Mouse (Mus musculus) neural tube, embryonic 15.5 days (tissue): ENCODE data around the gene Notch3. TPM values are rescaled to one million over a fixed set of nuclear protein-coding genes. Genes with fewer than 3 reads are reported as not detected.
A peak's percentile ranks its signal among the peaks of the same experiment; 100 is the strongest.
"Not testable (repeated sequence)": the region's sequence is repeated elsewhere in the genome, so short reads cannot be mapped to it uniquely, and the experiment has no call there.

Source experiments
- ATAC-seq: fragments of 200-750 bp; cut with Nextera tagmentation; 2 replicates; pipeline ENCODE4 v1.8.0; 2017; ENCODE audit warnings: mild to moderate bottlenecking, moderate TSS enrichment, moderate library complexity; ENCODE audit not compliant: low FRiP score
- H3K27ac ChIP-seq: fragments of 300-500 bp; sonication (generic); replicated peaks from 2 replicates; pipeline ENCODE4 v1.5.1; 2015; ENCODE audit warnings: mild to moderate bottlenecking, inconsistent platforms
- H3K27me3 ChIP-seq: fragments of 300-500 bp; sonication (generic); replicated peaks from 2 replicates; pipeline ENCODE4 v1.6.1; 2015; ENCODE audit warnings: inconsistent platforms
- H3K36me3 ChIP-seq: fragments of 300-500 bp; sonication (generic); 2 replicates; pipeline ENCODE4 v1.6.1; 2015; ENCODE audit warnings: inconsistent platforms
- H3K4me1 ChIP-seq: fragments of 300-500 bp; sonication (generic); 2 replicates; pipeline ENCODE4 v1.6.1; 2015; ENCODE audit warnings: inconsistent platforms
- H3K4me2 ChIP-seq: fragments of 300-500 bp; sonication (generic); 2 replicates; pipeline ENCODE4 v1.6.1; 2015; ENCODE audit warnings: inconsistent platforms, mild to moderate bottlenecking, moderate library complexity
- H3K4me3 ChIP-seq: fragments of 300-500 bp; sonication (generic); replicated peaks from 2 replicates; pipeline ENCODE4 v1.5.1; 2015; ENCODE audit warnings: mild to moderate bottlenecking, inconsistent platforms
- H3K9ac ChIP-seq: fragments of 300-500 bp; sonication (generic); replicated peaks from 2 replicates; pipeline ENCODE4 v1.6.1; 2015; ENCODE audit warnings: mild to moderate bottlenecking, inconsistent platforms
- H3K9me3 ChIP-seq: fragments of 300-500 bp; sonication (generic); replicated peaks from 2 replicates; pipeline ENCODE4 v1.6.1; 2016; ENCODE audit warnings: inconsistent platforms
- WGBS: fragments of 180-500 bp; shearing (Covaris S2); methylation state at CpG from one replicate; pipeline ENCODE4 v1.1.7; 2015; ENCODE audit warnings: mixed read lengths; 5-methylcytosine and 5-hydroxymethylcytosine counted together
- polyA plus RNA-seq: library from polyadenylated mRNA; unstranded; fragments of >200 nt; fragmentation: Nextera tagmentation; extraction: Ambion mirVana; gene quantifications from 2 replicates; pipeline ENCODE4 v1.2.1, GENCODE M21; 2015

Notch3 gene
- polyA plus RNA-seq, result 6.1 and 9.2 TPM in 2 replicates

DNA sequence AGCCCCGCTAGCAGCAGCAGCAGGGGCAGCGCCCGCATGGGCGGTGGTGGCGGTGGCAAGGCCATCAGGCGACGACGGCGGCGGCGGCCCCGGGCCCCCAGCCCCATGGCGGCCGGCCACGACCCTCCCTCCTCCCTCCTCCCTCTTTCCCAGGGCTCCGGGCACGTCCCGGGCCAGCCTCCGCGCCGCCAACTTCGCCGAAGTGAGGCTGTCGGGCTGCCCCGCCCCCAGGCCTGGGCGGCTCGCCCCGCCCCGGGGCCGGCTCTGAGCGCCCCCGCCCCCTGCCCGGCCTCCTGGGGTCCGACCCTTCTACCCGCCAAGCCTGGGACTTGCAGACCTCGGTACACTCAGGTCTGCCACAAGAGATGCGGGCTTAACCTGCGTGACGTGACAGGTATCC is at the start of gene Notch3:
TSS of gene Notch3 (minus strand) at position 166 of the 400 bp plus-strand sequence.
- Histone ChIP-seq H3K4me3 (peak within 1 kb of the TSS; percentile 54), H3K27ac (peak within 1 kb of the TSS; percentile 80), H3K9ac (peak within 1 kb of the TSS; percentile 64), H3K36me3 (no peaks in the 10 kb centered on the region), H3K27me3 (no peaks in the 10 kb centered on the region), H3K9me3 (no peaks in the 10 kb centered on the region), H3K4me2 (peak within 1 kb of the TSS; percentile 94), H3K4me1 (peaks cover 37% of the 10 kb centered on the region)
- WGBS, result under 1% methylated on average over 25 of the region's 39 CpGs
- peak; percentile 30; the same call in 1 of the 2 replicates for ATAC-seq

DNA sequence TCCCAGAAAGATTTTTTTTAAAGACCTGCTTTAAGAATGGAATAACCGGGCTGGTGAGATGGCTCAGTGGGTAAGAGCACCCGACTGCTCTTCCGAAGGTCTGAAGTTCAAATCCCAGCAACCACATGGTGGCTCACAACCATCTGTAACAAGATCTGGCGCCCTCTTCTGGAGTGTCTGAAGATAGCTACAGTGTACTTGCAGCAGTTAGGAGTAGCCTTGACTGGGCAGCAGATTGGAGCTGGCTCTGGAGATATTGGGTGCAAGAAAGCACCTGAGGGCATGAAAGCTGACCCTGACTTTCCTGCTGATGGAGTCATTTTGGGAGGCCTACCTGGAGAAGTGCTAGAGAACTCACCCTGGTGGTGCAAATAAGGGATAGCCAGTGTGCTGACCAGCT is 48.9 kb upstream of the Notch3 start:
- peaks cover 71% of the 10 kb centered on the region for H3K36me3 ChIP-seq
- not testable (repeated sequence) for H3K27me3 ChIP-seq, ATAC-seq, H3K9me3 ChIP-seq, H3K9ac ChIP-seq, H3K4me3 ChIP-seq, H3K4me2 ChIP-seq, H3K4me1 ChIP-seq, H3K27ac ChIP-seq
- WGBS, result 82% methylated on average over 4 of the region's 4 CpGs

DNA sequence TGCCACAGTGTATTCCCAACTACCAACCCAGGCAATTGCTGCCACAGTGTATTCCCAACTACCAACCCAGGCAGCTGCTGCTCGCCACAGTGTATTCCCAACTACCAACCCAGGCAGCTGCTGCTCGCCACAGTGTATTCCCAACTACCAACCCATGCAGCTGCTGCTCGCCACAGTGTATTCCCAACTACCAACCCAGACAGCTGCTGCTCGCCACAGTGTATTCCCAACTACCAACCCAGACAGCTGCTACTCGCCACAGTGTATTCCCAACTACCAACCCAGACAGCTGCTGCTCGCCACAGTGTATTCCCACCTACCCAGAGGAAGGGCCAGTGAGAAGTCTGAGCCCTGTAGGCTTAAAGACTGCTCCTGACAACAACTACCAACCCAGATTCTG is 44.9 kb upstream of the Notch3 start:
- not testable (repeated sequence) for H3K9ac ChIP-seq, H3K27ac ChIP-seq, H3K27me3 ChIP-seq, H3K4me2 ChIP-seq, ATAC-seq, H3K4me1 ChIP-seq, H3K9me3 ChIP-seq, H3K4me3 ChIP-seq
- peaks cover 76% of the 10 kb centered on the region for H3K36me3 ChIP-seq
- 91% methylated on average over 6 of the region's 6 CpGs for WGBS

DNA sequence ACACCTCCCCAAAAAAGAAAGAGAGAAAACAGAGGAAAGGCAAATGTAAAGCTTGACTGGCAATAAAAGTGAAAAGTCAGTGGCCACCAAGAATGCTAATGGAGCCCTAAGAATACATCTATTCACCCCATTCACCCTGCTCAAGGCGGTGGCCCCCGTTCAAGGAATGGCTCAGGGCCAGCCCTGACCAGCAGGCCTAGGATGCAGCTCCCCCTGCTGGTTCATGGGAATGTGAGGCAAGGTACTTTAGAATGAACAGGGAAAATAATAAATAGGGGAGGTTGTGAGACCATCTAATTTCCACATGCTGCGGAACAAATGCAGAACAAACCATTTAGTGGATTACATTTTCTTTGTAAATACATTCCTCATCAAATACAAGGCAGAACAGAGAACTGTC is 43.1 kb upstream of the Notch3 start:
- Histone ChIP-seq H3K27me3 (no peaks in the 10 kb centered on the region), H3K4me1 (0 out of 2 replicates have a peak, but pooled peaks cover 3% of the 10 kb centered on the region), H3K9me3 (no peaks in the 10 kb centered on the region), H3K27ac (peak overlapping the region; percentile 46), H3K36me3 (peaks cover 82% of the 10 kb centered on the region), H3K4me2 (no peak overlapping the region), H3K4me3 (no peak overlapping the region), H3K9ac (no peak overlapping the region)
- 27% methylated on average over 3 of the region's 3 CpGs for WGBS
- peak; percentile 63; the same call in 1 of the 2 replicates for ATAC-seq

DNA sequence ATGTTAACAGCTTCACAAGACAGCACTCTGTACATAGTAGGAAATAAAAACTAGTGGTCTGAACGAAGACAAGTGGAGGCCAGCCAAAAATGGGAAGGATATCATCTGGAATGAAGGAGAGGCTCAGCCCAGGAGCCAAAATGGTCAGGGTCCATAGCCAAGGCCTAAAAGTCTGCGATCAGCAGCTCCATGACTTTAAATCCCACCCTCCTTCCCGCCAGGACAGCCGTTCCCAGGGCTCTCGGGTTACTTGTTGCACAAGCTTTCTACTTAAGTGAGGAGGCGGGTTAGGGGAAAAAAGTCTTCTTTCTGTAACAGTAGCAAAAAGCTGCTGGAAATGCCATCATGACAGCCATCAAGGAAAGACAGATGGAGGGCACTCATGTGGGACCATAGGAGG is 42.5 kb upstream of the Notch3 start:
- no peak overlapping the region for H3K4me2 ChIP-seq
- peak overlapping the region; percentile 46 for H3K27ac ChIP-seq
- no peak overlapping the region for H3K9ac ChIP-seq
- H3K27me3 ChIP-seq, result no peaks in the 10 kb centered on the region
- no peak for ATAC-seq
- H3K4me3 ChIP-seq, result no peak overlapping the region
- no peaks in the 10 kb centered on the region for H3K9me3 ChIP-seq
- H3K36me3 ChIP-seq, result peaks cover 82% of the 10 kb centered on the region
- 72% methylated on average over 6 of the region's 6 CpGs for WGBS
- H3K4me1 ChIP-seq, result 0 out of 2 replicates have a peak, but pooled peaks cover 3% of the 10 kb centered on the region

DNA sequence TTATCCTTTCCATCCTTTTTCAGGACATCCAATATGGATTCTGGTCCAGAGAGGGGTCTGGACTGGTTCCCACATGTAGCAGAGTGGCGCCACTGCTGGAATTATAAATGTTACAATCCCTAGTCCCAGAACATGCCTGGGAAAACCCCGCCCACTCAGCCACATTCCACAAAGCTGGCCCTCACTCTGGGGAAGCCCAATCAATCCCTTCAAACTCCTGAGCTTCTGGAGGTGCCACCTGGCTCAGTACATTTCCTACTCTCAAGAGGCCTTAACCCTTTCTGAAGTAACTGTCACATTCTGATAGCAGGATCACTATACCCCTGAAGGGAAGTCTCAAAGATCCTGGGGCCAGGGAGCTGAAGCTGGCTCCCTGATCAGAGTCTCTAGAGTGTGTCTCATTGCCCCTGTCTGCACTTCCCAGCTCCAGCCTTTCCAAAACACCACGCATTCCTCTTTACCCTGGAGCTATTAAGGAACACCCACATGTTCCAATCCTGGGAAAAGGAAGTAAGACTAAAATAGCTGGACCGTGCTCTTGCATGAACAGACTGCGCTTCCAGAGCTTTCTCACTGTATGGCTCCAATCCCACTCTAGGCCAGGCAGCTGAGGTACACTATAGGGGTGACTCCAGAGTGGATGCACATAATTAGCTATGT is 41.1 kb upstream of the Notch3 start:
- no peak for ATAC-seq
- Histone ChIP-seq H3K27ac (peak overlapping the region; percentile 28; the same call in 1 of the 2 replicates), H3K9me3 (no peaks in the 10 kb centered on the region), H3K9ac (no peak overlapping the region), H3K27me3 (no peaks in the 10 kb centered on the region), H3K4me2 (no peak overlapping the region), H3K4me1 (0 out of 2 replicates have a peak, but pooled peaks cover 3% of the 10 kb centered on the region), H3K4me3 (no peak overlapping the region), H3K36me3 (peaks cover 82% of the 10 kb centered on the region)
- WGBS, result 83% methylated on average over 5 of the region's 5 CpGs

DNA sequence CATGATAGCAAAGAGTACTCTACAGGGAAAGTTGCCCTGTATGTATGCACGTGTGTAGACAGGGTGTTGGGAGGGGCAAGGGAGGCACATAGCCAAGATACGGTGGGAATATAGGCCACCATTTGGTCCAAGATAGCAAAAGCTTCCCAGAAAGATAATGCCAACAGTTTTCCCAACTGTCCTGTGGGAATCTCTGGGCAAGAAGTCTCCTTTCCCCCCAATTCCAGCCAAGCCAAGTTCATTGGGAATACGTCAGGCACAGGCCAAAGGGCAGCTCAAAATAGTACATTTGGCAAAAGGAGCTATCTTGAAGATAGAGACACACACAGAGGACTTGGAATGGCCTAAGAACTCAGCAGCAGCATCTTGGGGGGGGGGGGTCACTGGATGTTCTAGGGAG is 38.7 kb upstream of the Notch3 start:
- H3K4me2 ChIP-seq, result no peak overlapping the region
- no peaks in the 10 kb centered on the region for H3K9me3 ChIP-seq
- no peak for ATAC-seq
- no peaks in the 10 kb centered on the region for H3K27me3 ChIP-seq
- WGBS, result 95% methylated on average over 3 of the region's 3 CpGs
- no peak overlapping the region for H3K4me3 ChIP-seq
- no peak overlapping the region for H3K27ac ChIP-seq
- H3K4me1 ChIP-seq, result 0 out of 2 replicates have a peak, but pooled peaks cover 3% of the 10 kb centered on the region
- H3K9ac ChIP-seq, result no peak overlapping the region
- peaks cover 85% of the 10 kb centered on the region for H3K36me3 ChIP-seq

DNA sequence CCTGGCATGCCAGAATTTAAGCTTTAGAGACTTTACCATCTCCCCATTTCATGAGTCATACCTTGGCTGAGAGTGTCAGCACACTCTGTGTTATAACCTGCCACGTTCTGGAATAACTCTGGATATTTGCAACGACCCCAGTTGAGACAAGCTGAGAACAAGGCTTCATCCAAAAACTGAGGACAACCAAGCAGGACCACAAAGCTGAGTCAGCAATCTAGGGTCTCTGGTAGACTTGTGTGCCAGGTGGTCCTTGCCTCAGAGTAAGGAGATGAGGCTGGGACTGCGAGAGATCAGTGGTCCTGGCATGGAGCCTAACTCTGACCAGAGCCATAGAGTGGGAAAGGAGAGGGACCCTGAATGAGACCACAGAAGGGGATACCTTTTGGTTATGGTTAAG is 36.3 kb upstream of the Notch3 start:
- no peaks in the 10 kb centered on the region for H3K27me3 ChIP-seq
- H3K36me3 ChIP-seq, result peaks cover 93% of the 10 kb centered on the region
- H3K4me2 ChIP-seq, result no peak overlapping the region
- WGBS, result 90% methylated on average over 3 of the region's 3 CpGs
- no peaks in the 10 kb centered on the region for H3K9me3 ChIP-seq
- no peak overlapping the region for H3K9ac ChIP-seq
- no peak overlapping the region for H3K27ac ChIP-seq
- H3K4me1 ChIP-seq, result no peaks in the 10 kb centered on the region
- ATAC-seq, result no peak
- no peak overlapping the region for H3K4me3 ChIP-seq

DNA sequence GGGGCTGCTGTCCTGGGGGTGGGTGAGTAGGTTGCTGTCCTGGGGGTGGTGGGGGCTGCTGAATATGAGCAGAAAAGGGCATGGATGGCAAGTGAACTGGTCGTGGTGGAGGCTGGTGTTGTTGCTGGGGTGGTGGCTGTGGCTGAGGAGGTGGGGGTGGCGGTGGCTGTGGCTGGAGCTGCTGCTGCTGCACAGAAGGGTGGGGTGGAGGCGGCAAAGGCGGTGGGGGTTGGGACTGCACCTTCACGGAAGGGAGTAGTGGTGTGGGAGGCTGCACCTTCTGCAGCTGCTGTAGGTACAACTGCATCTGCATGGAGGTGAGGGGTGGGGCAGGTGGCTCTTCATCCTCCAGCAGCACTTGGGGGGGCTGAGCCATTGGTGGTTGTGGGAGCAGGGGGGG is 34.4 kb upstream of the Notch3 start:
- H3K9ac ChIP-seq, result no peak overlapping the region
- no peaks in the 10 kb centered on the region for H3K4me1 ChIP-seq
- no peak overlapping the region for H3K4me3 ChIP-seq
- H3K4me2 ChIP-seq, result no peak overlapping the region
- no peaks in the 10 kb centered on the region for H3K9me3 ChIP-seq
- H3K27me3 ChIP-seq, result no peaks in the 10 kb centered on the region
- 85% methylated on average over 5 of the region's 5 CpGs for WGBS
- no peak for ATAC-seq
- H3K27ac ChIP-seq, result no peak overlapping the region
- H3K36me3 ChIP-seq, result peaks cover 92% of the 10 kb centered on the region

DNA sequence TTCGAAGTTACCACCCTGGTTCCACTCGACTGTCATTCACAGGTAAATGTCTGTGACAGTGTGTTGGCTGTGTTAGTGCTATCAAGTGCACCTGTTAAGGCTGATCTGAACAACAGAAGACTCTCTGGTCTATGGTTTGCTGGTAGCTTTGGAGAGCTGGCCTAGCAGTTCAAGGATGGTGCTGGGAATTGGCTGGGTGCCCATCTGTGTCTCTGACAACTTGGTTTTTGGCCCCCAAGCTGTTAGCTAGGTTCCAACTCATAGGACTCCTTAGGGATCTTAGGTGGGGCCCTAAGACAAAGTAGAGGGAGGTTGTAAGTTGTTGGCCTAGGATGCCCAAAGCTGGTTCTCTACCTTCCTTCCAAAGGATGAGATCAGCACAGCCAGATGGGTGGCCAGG is 33.1 kb upstream of the Notch3 start:
- no peak overlapping the region for H3K4me2 ChIP-seq

DNA sequence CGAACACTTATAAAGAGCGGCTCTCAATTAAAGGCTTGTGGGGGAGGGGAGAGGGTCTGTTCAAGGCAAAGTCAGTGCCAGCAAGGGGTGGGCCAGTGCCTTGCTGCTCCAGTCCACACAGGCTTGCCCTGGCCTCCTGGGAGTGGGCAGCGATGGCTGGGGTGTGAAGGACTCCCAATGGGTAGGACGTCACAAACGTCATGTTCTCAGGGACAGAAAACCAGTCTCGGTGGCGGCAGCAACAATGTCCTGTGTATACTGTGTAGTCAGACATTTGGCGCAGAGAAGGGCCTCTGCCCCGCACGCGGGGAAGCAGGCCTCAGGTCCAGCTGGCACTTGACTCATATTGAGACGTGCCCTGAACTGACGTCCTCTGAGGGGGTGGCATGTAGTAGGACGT is 30.5 kb upstream of the Notch3 start:
- Histone ChIP-seq H3K9me3 (no peaks in the 10 kb centered on the region), H3K27ac (0 out of 2 replicates have a peak overlapping the region, but pooled peaks have one; percentile 23), H3K9ac (no peak overlapping the region), H3K4me1 (no peaks in the 10 kb centered on the region), H3K4me2 (no peak overlapping the region), H3K27me3 (no peaks in the 10 kb centered on the region), H3K4me3 (no peak overlapping the region), H3K36me3 (peaks cover 73% of the 10 kb centered on the region)
- WGBS, result 81% methylated on average over 14 of the region's 14 CpGs
- ATAC-seq, result no peak

More for the DNA sequence above, 33.1 kb upstream of the Notch3 start:
- H3K4me3 ChIP-seq, result no peak overlapping the region
- H3K27ac ChIP-seq, result no peak overlapping the region
- H3K9ac ChIP-seq, result no peak overlapping the region
- WGBS, result 93% methylated on average over 2 of the region's 2 CpGs
- H3K27me3 ChIP-seq, result no peaks in the 10 kb centered on the region
- no peaks in the 10 kb centered on the region for H3K9me3 ChIP-seq
- ATAC-seq, result no peak
- no peaks in the 10 kb centered on the region for H3K4me1 ChIP-seq
- peaks cover 93% of the 10 kb centered on the region for H3K36me3 ChIP-seq

DNA sequence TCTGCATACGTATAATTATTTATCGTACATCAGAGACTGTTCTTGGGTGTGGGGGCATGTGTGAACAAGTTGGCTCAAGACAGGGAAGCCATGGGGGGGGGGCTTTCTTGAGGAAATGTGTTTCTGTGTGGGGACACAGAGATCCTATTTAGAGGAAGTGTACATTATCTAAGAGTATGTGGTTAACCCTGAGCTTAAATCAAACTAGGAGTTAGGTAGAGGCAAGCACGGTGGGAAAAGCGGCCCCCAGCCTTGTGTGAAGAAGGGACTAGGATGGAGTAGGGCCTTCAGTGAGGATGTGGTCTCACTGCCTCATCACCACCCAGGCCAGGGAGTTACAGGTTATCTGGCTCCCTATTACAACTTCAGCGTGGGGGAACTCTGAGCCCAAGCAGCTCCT is 29.1 kb upstream of the Notch3 start:
- H3K9ac ChIP-seq, result no peak overlapping the region
- no peaks in the 10 kb centered on the region for H3K4me1 ChIP-seq
- 92% methylated on average over 5 of the region's 5 CpGs for WGBS
- no peak overlapping the region for H3K4me2 ChIP-seq
- peaks cover 58% of the 10 kb centered on the region for H3K36me3 ChIP-seq
- no peak for ATAC-seq
- H3K27me3 ChIP-seq, result no peaks in the 10 kb centered on the region
- H3K4me3 ChIP-seq, result no peak overlapping the region
- H3K27ac ChIP-seq, result no peak overlapping the region
- H3K9me3 ChIP-seq, result no peaks in the 10 kb centered on the region
